Mouse (Mus musculus): ENCODE data around the gene Gga2.

- no peak for TF ChIP-seq CTCF (IDR thresholded peaks at IDR 0.05)
- TF ChIP-seq EP300 (IDR thresholded peaks at IDR 0.05) = peak; percentile 74
Measured at GRCm38 (mm10) chr7:121941640-121942039, 79.4 kb downstream of the Gga2 start.
